Mouse (Mus musculus) ES-Bruce4 (cell line): ENCODE data around the gene Wdr18. TPM values are rescaled to one million over a fixed set of nuclear protein-coding genes. Genes with fewer than 3 reads are reported as not detected.

Experiments used
- H3K27ac ChIP-seq: 2 replicates; pipeline ENCODE4 v1.5.1; 2012; ENCODE audit warnings: low read length, inconsistent platforms; ENCODE audit not compliant: insufficient read depth
- H3K27me3 ChIP-seq: 2 replicates; pipeline ENCODE4 v1.6.1; 2012; ENCODE audit warnings: mild to moderate bottlenecking, low read length, inconsistent platforms; ENCODE audit not compliant: control insufficient read depth, poor library complexity, insufficient read depth, severe bottlenecking
- H3K36me3 ChIP-seq: 2 replicates; pipeline ENCODE4 v1.6.1; 2012; ENCODE audit warnings: inconsistent platforms, mild to moderate bottlenecking, low read length, moderate library complexity; ENCODE audit not compliant: control insufficient read depth, poor library complexity, insufficient read depth, severe bottlenecking
- H3K4me1 ChIP-seq: one replicate; pipeline ENCODE4 v1.8.1; 2011; ENCODE audit warnings: low read length; ENCODE audit not compliant: control insufficient read depth, insufficient read depth
- H3K4me3 ChIP-seq: 2 replicates; pipeline ENCODE4 v1.5.1; 2011; ENCODE audit warnings: low read depth, mild to moderate bottlenecking, low read length
- H3K9ac ChIP-seq: 2 replicates; pipeline ENCODE4 v1.6.1; 2012; ENCODE audit warnings: low read depth, mild to moderate bottlenecking, inconsistent platforms; ENCODE audit not compliant: poor library complexity, severe bottlenecking
- H3K9me3 ChIP-seq: replicated peaks from 2 replicates; pipeline ENCODE4 v1.6.1; 2012; ENCODE audit warnings: mild to moderate bottlenecking, low read length, inconsistent platforms; ENCODE audit not compliant: control insufficient read depth, poor library complexity, insufficient read depth, severe bottlenecking
- CTCF ChIP-seq: IDR thresholded peaks from one replicate; pipeline ENCODE4 v1.8.1; 2011; ENCODE audit warnings: low read depth, low read length
- EP300 ChIP-seq: IDR thresholded peaks from 2 replicates; pipeline ENCODE4 v1.6.1; 2011; ENCODE audit warnings: low read depth, low read length; ENCODE audit not compliant: insufficient read depth
- POLR2A ChIP-seq: IDR thresholded peaks from one replicate; pipeline ENCODE4 v1.8.1; 2011; ENCODE audit warnings: low read length; ENCODE audit not compliant: insufficient read depth
- polyA plus RNA-seq: library from polyadenylated mRNA; stranded (reverse); fragments of >200 nt; gene quantifications from 2 replicates; pipeline ENCODE4 v1.2.4, GENCODE M21; 2011; ENCODE audit warnings: low read depth; ENCODE audit not compliant: missing spikeins, insufficient read depth, insufficient read length

Gene Wdr18
- polyA plus RNA-seq, 1 experiment = 55.3 TPM

DNA sequence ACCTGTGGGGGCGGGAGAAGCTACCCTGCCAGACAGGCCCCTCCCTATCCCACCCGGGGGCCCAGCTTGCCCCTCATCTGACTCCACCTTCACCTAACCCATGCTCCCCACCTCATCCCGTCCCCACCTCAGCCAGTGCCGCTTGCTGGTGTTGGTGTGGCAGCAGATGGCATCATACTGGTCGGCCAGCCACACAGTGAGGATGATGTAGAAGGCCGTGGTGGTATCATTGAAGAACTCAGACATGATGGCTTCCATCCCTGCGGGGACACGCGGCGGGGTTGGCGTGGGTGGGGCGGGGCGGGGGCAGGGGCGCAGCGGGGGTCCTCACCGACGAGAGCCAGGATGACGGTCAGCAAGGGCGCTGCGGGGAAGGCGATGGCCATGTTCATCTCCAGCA is 18.1 kb downstream of the Wdr18 start:
- no peak overlapping the region for H3K9ac ChIP-seq
- no peaks in the 10 kb centered on the region for H3K9me3 ChIP-seq
- H3K4me1 ChIP-seq = peaks cover 3% of the 10 kb centered on the region
- H3K27me3 ChIP-seq = no peaks in the 10 kb centered on the region
- no peak overlapping the region for H3K27ac ChIP-seq
- TF ChIP-seq EP300 (no peak), POLR2A (no peak), CTCF (no peak)
- no peaks in the 10 kb centered on the region for H3K36me3 ChIP-seq
- H3K4me3 ChIP-seq = no peak overlapping the region

DNA sequence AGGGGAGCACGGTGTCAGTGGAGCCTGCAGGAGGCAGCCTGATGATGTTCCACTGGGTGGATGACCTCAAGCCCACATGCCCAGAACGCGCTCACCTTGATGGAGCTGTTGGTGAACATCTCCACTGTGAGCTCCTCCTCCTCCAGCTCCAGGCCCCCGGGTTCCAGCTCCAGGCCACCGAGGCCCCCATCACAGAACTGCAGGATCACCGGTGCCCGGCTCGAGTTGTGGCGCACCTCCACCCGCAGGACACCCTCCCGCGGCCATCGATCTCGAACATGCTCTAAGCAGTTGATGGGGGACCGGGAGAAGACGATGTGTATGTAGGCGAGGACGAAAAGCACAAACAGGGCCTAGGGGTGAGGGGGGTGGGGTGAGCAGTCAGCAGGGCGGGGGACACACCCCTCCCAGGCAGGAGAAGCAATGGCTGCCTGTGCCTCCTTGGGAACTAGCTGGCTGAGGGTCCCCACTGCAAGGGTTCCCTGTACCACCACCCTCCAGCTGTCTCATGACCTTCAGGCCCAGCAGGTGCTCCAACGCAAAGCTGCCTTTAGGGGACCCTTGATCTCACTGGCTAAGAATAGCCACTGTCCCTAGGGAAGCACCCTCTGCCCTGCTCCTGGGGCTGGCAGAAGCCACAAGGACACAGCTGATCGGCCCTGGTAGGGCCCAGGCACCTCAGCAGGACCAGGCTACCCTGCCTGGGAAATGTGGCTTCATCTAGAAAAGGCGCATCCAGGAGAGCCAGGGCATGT is 19.6 kb downstream of the Wdr18 start:
- H3K27me3 ChIP-seq = no peaks in the 10 kb centered on the region
- TF ChIP-seq CTCF (no peak), EP300 (no peak), POLR2A (no peak)
- H3K9ac ChIP-seq = no peak overlapping the region
- H3K9me3 ChIP-seq = no peaks in the 10 kb centered on the region
- no peaks in the 10 kb centered on the region for H3K36me3 ChIP-seq
- no peak overlapping the region; the same call in 1 of the 2 replicates for H3K27ac ChIP-seq
- H3K4me1 ChIP-seq = peaks cover 3% of the 10 kb centered on the region
- no peak overlapping the region for H3K4me3 ChIP-seq

DNA sequence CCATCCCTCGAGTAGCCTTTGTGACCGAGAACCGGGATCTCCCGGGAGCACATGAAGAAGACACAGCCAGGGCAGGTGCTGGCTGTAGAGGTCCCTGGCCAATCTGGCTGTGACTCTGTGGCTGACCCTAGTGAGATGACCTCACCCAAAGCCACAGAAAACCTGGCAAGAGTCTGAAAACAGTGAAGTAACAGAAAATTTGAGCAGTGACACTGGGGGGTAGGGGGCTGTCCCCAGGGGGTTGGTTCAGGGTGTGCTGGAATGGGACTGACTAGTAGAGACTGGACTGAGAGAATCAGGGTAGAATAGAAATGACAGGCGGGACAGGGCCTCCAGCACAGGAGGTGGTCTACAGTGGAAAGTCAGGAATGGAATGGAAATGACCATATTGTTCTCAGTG is 23.3 kb downstream of the Wdr18 start:
- Histone ChIP-seq H3K4me3 (peak overlapping the region; percentile 94), H3K9ac (peak overlapping the region; percentile 83), H3K9me3 (no peaks in the 10 kb centered on the region), H3K27me3 (no peaks in the 10 kb centered on the region), H3K4me1 (peaks cover 3% of the 10 kb centered on the region), H3K36me3 (no peaks in the 10 kb centered on the region), H3K27ac (no peak overlapping the region)
- no peak for TF ChIP-seq EP300
- no peak for TF ChIP-seq POLR2A
- no peak for TF ChIP-seq CTCF

DNA sequence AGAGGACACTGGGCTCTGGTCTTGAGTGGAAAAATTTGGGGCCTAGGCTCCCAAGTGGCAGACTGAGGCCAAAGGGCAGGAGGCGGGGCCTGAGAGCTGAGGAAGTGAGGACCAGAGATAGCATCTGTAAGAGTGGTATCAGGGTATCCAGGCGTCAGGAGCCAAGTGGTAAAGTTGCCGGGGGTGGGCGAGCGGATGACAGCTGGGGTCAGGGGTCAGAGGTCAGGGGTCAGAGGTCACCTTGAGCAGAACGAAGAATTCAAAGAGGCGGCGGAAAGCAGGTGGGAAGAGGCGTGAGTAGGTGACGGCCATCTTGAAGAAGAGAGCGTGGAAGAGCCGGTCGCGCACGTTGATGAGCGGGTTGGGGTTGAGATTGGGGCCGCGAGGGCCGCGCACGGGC is 23.7 kb downstream of the Wdr18 start:
- Histone ChIP-seq H3K4me3 (peak overlapping the region; percentile 94), H3K27me3 (no peaks in the 10 kb centered on the region), H3K9me3 (no peaks in the 10 kb centered on the region), H3K36me3 (no peaks in the 10 kb centered on the region), H3K9ac (peak overlapping the region; percentile 83), H3K27ac (no peak overlapping the region), H3K4me1 (peaks cover 3% of the 10 kb centered on the region)
- TF ChIP-seq POLR2A (no peak), CTCF (no peak), EP300 (no peak)

DNA sequence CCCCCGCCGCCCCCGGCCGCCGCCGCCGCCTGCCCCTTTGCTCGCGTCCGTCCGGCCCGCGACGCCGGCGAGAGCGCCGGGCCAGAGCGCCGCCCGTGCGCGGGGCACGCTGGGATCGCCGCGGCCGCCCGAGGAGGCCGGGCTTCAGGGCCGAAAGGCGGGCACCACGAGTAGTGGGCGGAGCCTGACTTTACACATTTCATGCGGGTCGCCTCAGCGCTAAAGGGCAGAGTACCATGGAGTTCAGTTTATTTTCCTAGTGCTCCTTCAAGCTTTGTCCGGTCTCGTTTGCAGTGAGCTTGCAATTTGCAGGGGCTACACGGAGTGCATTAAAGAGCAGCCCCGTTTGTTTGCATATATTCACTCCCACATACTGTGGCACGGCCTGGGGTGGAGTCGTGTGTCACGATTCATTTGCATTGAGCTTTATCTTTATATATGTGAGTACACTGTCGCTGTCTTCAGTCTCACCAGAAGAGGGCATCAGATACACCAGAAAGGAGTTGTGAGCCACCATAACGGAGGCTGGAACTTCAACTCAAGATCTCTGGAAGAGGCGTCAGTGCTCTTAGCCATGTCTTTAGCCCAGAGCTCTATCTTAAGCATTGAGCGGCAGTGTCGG is 24.4 kb downstream of the Wdr18 start, which contains the start of gene Tmem259:
TSS of gene Tmem259 (minus strand) at position 136 of the 622 bp plus-strand sequence.
- Histone ChIP-seq H3K4me1 (peaks cover 4% of the 10 kb centered on the region), H3K36me3 (no peaks in the 10 kb centered on the region), H3K4me3 (peak within 1 kb of the TSS; percentile 94), H3K9ac (peak within 1 kb of the TSS; percentile 83), H3K27me3 (no peaks in the 10 kb centered on the region), H3K27ac (peak within 1 kb of the TSS; percentile 88), H3K9me3 (no peaks in the 10 kb centered on the region)
- no peak for TF ChIP-seq EP300
- TF ChIP-seq CTCF = peak; percentile 17

DNA sequence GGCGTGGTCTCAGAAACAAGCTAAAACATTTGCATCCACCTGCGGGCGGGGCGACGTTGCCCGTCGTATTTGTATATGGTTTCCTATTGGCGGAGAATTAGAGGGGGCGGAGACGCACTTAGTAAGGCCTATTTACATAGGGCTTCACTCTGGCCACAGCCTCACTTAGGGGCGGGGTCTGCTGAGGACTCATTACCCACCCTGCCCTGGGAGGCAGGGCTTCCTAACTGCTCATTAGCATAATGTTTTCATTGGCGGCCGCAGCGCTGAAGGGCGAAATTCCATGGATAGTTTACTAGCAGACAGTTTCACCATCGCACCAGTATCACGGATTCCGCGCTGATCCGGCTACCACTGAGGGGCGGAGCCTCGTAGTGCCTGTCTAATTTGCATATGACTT is 24.9 kb downstream of the Wdr18 start:
- no peak for TF ChIP-seq CTCF
- no peak for TF ChIP-seq POLR2A
- no peak; the same call in 1 of the 2 replicates for TF ChIP-seq EP300
- no peaks in the 10 kb centered on the region for H3K27me3 ChIP-seq
- H3K9me3 ChIP-seq = no peaks in the 10 kb centered on the region
- peak overlapping the region; percentile 94 for H3K4me3 ChIP-seq
- peak overlapping the region; percentile 83 for H3K9ac ChIP-seq
- no peaks in the 10 kb centered on the region for H3K36me3 ChIP-seq
- H3K27ac ChIP-seq = peak overlapping the region; percentile 88
- H3K4me1 ChIP-seq = peaks cover 5% of the 10 kb centered on the region
